Mouse (Mus musculus): ENCODE measurements around the gene Dip2a.

The Dip2a gene

GRCm38 (mm10) chr10:76344711-76345539 is at the start of gene Dip2a:
Dip2a (minus strand) TSS chr10:76345291.
- peak; percentile 85 for DNase-seq (ENCODE audit: low read depth, low spot score)

GRCm38 (mm10) chr10:76392596-76392995 is 47.5 kb upstream of the Dip2a start:
- no peak for DNase-seq (ENCODE audit: low read depth, low spot score)

DNA sequence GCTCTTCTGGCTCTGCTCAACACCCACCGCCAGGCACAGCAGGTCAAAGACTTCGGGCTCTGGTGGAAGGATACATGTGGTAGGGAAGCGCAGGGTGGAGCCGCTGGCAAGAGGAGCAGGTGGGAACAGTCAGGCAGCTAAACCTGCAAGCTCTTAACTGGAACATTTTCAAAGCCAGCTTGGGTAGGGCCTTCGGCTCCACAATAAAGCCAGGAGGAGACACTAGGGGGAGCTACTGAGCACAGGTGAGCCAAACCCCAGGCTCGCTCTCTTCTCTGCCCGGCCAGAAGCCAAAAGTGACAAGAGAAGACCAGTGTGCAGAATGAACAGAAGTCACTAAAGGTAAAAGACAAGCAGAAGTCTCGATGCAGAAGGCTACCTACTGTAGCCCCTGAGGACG is 46.7 kb upstream of the Dip2a start:
- DNase-seq (ENCODE audit: low read depth, low spot score): peak; percentile 23

GRCm38 (mm10) chr10:76391166-76391565 is 46.1 kb upstream of the Dip2a start:
- no peak for DNase-seq (ENCODE audit: low read depth, low spot score)

DNA sequence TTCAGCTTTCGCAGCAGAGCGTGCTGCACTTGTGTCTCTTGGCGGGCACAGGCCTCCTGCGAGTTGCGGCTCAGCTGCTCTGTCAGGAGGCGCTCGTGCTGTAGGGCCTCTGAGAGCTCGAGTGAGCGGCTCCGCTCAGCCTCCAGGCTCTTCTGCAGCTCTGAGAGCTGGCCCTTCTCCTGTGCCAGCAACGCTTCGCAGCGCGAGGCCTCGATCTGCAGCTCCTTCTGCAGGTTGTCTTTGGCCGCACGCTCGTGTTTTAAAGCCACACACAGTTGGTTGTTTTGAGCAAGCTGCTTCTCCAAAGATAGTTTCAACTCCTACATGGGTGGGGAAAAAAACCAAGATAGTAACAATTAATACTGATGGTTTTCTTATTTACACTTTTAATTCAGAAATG is 29.9 kb upstream of the Dip2a start:
- DNase-seq (ENCODE audit: low read depth, low spot score): no peak

DNA sequence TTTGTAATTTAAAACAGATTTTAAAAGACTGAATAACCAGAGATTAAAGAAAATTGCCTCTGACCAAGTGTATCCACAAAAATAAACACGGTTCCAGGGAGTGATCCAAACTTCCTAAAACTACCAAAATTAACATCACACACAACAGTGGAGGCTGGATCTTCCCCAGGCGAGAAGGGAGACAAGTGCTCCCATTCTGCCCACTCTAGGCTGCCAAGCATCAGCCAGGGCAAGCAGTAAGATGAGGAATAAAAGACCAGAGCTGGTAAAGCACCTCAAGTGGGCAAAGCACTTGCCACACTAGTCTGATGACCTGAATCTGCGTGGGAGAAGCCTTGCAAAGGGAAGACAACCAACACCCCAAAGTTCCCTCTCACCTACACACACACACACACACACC is 26.6 kb upstream of the Dip2a start:
- DNase-seq (ENCODE audit: low read depth, low spot score): no peak

GRCm38 (mm10) chr10:76368766-76369165 is 23.7 kb upstream of the Dip2a start:
- no peak for DNase-seq (ENCODE audit: low read depth, low spot score)

- no peak for DNase-seq (ENCODE audit: low read depth, low spot score)
These were observed 18.1 kb upstream of the Dip2a start for GRCm38 (mm10) chr10:76363233-76363632.

- no peak for DNase-seq (ENCODE audit: low read depth, low spot score)
These were observed 13.4 kb upstream of the Dip2a start for GRCm38 (mm10) chr10:76358468-76358867.

- DNase-seq (ENCODE audit: low read depth, low spot score): no peak
These were observed 12.3 kb upstream of the Dip2a start for GRCm38 (mm10) chr10:76357286-76357875.

- DNase-seq (ENCODE audit: low read depth, low spot score): no peak
These were observed 9.9 kb upstream of the Dip2a start for GRCm38 (mm10) chr10:76354974-76355373.

DNA sequence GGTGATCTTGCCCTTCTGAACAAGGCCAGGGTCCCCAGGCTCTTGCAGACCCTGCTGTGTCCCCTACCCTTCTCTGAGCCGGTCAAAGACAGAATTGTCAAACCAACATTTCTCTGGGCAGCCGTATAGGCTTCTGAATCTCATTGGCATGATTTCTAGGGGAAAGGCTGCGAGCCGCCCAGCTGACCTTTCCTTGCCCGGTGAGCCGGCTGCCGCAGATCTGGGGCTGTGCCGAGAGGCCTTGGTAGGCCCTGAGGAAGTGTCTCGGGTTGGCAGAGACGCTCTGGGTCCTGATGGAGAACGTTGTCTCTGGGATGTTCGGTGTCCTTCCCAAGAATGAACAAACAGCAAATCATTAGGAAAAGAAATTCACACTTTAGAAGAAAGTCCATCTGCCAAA is 8.9 kb upstream of the Dip2a start:
- DNase-seq (ENCODE audit: low read depth, low spot score): no peak

DNA sequence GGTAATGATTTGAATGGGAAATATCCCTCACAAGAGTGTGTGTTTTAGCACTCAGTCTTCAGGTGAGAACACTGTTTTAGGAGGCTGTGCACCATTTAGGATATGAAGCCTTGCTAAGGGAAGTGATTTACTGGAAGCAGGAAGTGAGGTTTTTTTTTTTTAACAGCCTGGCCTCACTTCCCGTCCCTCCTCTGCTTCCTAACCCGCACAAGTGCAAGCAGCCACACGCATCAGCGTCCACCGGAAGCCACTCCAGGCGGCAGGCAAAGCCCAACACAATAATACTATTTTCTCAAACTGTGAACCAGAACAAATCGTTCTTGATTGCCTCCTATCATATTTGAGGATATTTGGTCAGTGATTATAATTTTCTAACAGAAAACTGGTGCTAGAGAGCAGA is 6.9 kb upstream of the Dip2a start:
- no peak for DNase-seq (ENCODE audit: low read depth, low spot score)

- no peak for DNase-seq (ENCODE audit: low read depth, low spot score)
These were observed 1.5 kb upstream of the Dip2a start for GRCm38 (mm10) chr10:76346589-76346988.

- no peak for DNase-seq (ENCODE audit: low read depth, low spot score)
These were observed 976 bp upstream of the Dip2a start for GRCm38 (mm10) chr10:76346043-76346491.

DNA sequence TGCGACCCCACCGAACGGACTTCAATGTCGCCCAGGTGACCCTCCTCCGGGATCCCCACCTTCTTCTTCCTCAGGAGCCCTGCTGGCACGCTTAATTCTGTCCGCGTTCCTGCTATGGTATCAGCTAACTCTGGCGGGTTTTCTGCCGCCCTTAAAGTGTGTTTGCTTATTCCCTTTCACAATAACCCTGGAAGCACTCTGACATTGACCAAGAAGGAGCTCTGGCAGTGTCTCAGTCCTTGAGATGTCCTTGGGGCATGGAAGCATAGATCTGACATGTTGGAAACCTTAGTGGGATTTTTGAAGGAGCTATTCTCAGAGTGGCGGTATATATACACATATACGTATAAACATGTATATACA is 430 bp upstream of the Dip2a start:
- no peak for DNase-seq (ENCODE audit: low read depth, low spot score)

DNA sequence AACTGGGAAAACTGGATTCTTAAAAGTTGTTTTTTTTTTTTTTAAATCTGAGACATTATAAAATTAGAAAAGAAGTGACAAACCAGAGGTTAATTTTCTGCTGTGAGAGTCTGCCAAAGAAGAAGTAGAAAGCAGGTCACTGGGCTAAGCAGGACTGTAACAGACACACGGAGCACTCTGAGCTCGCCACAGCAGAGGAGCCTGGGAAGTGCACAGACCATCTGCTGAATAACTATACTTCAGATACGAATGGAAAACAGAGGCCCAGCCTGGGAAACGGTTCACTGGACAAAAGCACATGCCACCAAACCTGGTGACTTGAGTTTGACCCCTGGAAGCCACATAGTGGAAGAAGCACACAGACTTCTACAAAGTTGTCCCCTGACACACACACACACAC is 10.7 kb downstream of the Dip2a start:
- DNase-seq (ENCODE audit: low read depth, low spot score): no peak

DNA sequence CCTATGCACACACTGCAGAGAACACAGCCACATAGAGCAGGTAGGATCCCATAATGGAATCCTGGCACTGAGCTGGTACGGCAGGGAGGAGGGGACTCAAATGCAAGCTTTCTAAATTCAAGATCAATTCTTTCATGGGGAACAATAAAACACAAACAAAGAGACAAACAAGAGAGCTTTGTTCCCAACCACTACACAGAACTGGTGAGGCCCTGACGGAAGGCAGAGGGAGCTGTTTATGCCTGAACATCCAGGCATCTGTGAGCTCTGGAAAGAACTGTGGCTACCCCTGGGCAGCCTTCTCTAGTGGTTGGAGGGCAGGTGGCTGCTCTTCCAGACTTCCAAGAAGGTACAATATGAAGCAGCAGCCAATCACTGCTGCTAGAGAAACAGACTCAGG is 13.1 kb downstream of the Dip2a start:
- DNase-seq (ENCODE audit: low read depth, low spot score): no peak

DNA sequence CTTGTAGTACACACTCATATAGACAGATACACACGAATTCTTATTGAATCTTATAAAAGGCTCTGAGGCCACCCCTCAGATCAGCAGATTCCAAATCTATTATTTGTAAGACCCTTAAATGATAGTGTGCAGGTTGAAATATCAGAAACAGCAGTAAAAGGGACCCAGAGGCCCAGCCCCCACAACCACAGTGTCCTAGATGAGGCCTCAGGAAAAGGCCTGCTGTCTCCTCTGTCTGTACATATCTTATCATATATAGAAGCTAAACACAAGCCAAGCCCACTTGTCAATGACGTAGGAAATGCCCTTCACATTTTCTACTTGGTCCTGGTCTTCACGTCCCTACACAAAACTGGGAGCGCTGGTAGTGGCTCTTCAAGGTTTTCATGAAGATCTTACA is 16.0 kb downstream of the Dip2a start:
- DNase-seq (ENCODE audit: low read depth, low spot score): no peak

GRCm38 (mm10) chr10:76328574-76328973 is 16.5 kb downstream of the Dip2a start:
- no peak for DNase-seq (ENCODE audit: low read depth, low spot score)

GRCm38 (mm10) chr10:76326304-76327006 is 18.6 kb downstream of the Dip2a start:
- DNase-seq (ENCODE audit: low read depth, low spot score): no peak

DNA sequence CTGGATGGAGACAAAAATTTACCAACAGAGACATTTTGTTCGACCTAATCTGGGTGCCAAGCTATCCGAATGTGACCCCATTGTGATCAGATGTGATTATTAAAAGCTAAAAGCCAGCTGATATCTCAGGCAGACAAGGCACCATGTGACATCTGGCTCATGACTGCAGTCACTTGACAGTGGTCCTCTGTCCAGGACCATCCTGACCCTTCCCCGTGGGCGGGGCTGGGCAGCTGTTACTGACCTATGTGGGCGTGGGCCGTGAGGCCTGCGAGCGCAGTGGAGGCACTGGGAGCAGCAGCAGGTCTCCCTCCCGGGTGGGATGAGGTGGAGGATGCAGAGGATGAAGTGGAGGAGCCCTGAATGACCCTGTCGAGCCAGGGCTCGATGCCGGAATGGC is 27.5 kb downstream of the Dip2a start:
- no peak for DNase-seq (ENCODE audit: low read depth, low spot score)

- DNase-seq (ENCODE audit: low read depth, low spot score): no peak
These were observed 28.9 kb downstream of the Dip2a start for GRCm38 (mm10) chr10:76316194-76316593.

Measured in retina, adult 2 months (tissue).